8 mouse cellular contexts compared by ENCODE assay signal in genomic region chr5:24902835-24903234, GRCm38 (mm10).
DNase-seq lines count a peak whose midpoint lies in the region; ATAC-seq and TF ChIP-seq lines count a peak whose summit lies in the region.

No protein-coding gene starts in this region.

- ATAC-seq in heart, postnatal 0 days (ENCODE audit: insufficient read depth, low read depth), result no peak; the same call in 1 of the 2 replicates
- ATAC-seq in inflammation-experienced regulatory T-cells, adult 6 months, result peak; percentile 81
- ATAC-seq in forebrain, embryonic 12.5 days (ENCODE audit: low FRiP score), result no peak

- peaks cover 11% of the 10 kb centered on the region for H3K4me1 ChIP-seq in heart, postnatal 0 days (ENCODE audit: control insufficient read depth, insufficient read depth)
- H3K4me1 ChIP-seq in heart, embryonic 10.5 days, result peaks cover 33% of the 10 kb centered on the region
- H3K4me1 ChIP-seq in E14TG2a.4 (replicated peaks; ENCODE audit: low read depth, low read length), result peaks cover 35% of the 10 kb centered on the region
- H3K4me1 ChIP-seq in forebrain, embryonic 12.5 days, result peaks cover 18% of the 10 kb centered on the region

- H3K36me3 ChIP-seq in heart, postnatal 0 days (replicated peaks; ENCODE audit: control insufficient read depth, insufficient read depth, low read length), result peaks cover 10% of the 10 kb centered on the region
- H3K36me3 ChIP-seq in heart, embryonic 10.5 days, result peaks cover 24% of the 10 kb centered on the region
- H3K36me3 ChIP-seq in E14TG2a.4 (ENCODE audit: insufficient read depth, low read length), result 0 out of 2 replicates have a peak, but pooled peaks cover 14% of the 10 kb centered on the region
- H3K36me3 ChIP-seq in forebrain, embryonic 12.5 days (replicated peaks), result peaks cover 22% of the 10 kb centered on the region

- WGBS in heart, postnatal 0 days, result 28% methylated on average over 4 of the region's 4 CpGs
- 25% methylated on average over 4 of the region's 4 CpGs for WGBS in heart, embryonic 10.5 days
- WGBS in forebrain, embryonic 12.5 days, result 26% methylated on average over 4 of the region's 4 CpGs

- peak; percentile 72 for TF ChIP-seq CTCF in heart, postnatal 0 days (IDR thresholded peaks at IDR 0.05; ENCODE audit: low read depth)
- TF ChIP-seq CTCF in E14TG2a.4 (conservative IDR thresholded peaks at IDR 0.05; ENCODE audit: low read length), result peak; percentile 70

- no peak overlapping the region for H3K27ac ChIP-seq in heart, postnatal 0 days (ENCODE audit: low read depth)
- H3K27ac ChIP-seq in heart, embryonic 10.5 days, result no peak overlapping the region
- no peak overlapping the region for H3K27ac ChIP-seq in forebrain, embryonic 12.5 days

- H3K4me3 ChIP-seq in heart, postnatal 0 days (ENCODE audit: low read depth, low read length), result no peak overlapping the region
- no peak overlapping the region for H3K4me3 ChIP-seq in heart, embryonic 10.5 days
- no peak overlapping the region for H3K4me3 ChIP-seq in E14TG2a.4 (replicated peaks; ENCODE audit: low read length)
- H3K4me3 ChIP-seq in forebrain, embryonic 12.5 days (replicated peaks), result no peak overlapping the region

- no peak overlapping the region for H3K9ac ChIP-seq in heart, postnatal 0 days (replicated peaks; ENCODE audit: low read depth, low read length)
- H3K9ac ChIP-seq in forebrain, embryonic 12.5 days, result no peak overlapping the region

- no peaks in the 10 kb centered on the region for H3K27me3 ChIP-seq in heart, postnatal 0 days (ENCODE audit: control insufficient read depth, insufficient read depth, low read length)
- H3K27me3 ChIP-seq in heart, embryonic 10.5 days (ENCODE audit: insufficient read depth, poor library complexity, severe bottlenecking), result no peaks in the 10 kb centered on the region
- peaks cover 13% of the 10 kb centered on the region for H3K27me3 ChIP-seq in E14TG2a.4 (ENCODE audit: insufficient read depth, low read length)
- H3K27me3 ChIP-seq in forebrain, embryonic 12.5 days, result no peaks in the 10 kb centered on the region

- no peaks in the 10 kb centered on the region for H3K9me3 ChIP-seq in heart, postnatal 0 days (replicated peaks; ENCODE audit: control insufficient read depth, low read length)
- no peaks in the 10 kb centered on the region for H3K9me3 ChIP-seq in heart, embryonic 10.5 days
- H3K9me3 ChIP-seq in E14TG2a.4 (ENCODE audit: low read length), result no peaks in the 10 kb centered on the region
- no peaks in the 10 kb centered on the region for H3K9me3 ChIP-seq in forebrain, embryonic 12.5 days

- peak; percentile 55 for DNase-seq in heart, postnatal 0 days (ENCODE audit: low spot score)
- DNase-seq in heart, embryonic 10.5 days (ENCODE audit: low spot score), result no peak
- peak; percentile 73 to 76 for DNase-seq in cerebellum, postnatal 10 days
- peak; percentile 37 for DNase-seq in lung, postnatal 36 days
- DNase-seq in frontal cortex, adult 2 months (ENCODE audit: extremely low spot score in 1 of 2, low spot score in 1 of 2), result no peak

- H3K4me2 ChIP-seq in heart, postnatal 0 days (ENCODE audit: low read depth, low read length), result no peak overlapping the region
- no peak overlapping the region for H3K4me2 ChIP-seq in forebrain, embryonic 12.5 days

- TF ChIP-seq EP300 in heart, postnatal 0 days (IDR thresholded peaks at IDR 0.05; ENCODE audit: low read depth), result no peak

Comparison
In these comparisons a context has a peak if more than half of its experiments do, and no peak if none do; other contexts are left out.
1. DNase-seq: peak in heart, postnatal 0 days (single experiment), cerebellum, postnatal 10 days (2 of 2) and lung, postnatal 36 days (single experiment); none in heart, embryonic 10.5 days (single experiment) and frontal cortex, adult 2 months (0 of 2).